Mouse (Mus musculus) megakaryocyte, embryonic 14.5 days (primary cell): ENCODE data around the gene Arl2bp. TPM values are rescaled to one million over a fixed set of nuclear protein-coding genes. Genes with fewer than 3 reads are reported as not detected.

ENCODE experiments used
- H3K27me3 ChIP-seq: replicated peaks from 2 replicates; pipeline ENCODE3; 2012; ENCODE audit warnings: inconsistent platforms
- H3K36me3 ChIP-seq: replicated peaks from 2 replicates; pipeline ENCODE3; 2012; ENCODE audit warnings: low read length, inconsistent platforms, mixed read lengths
- H3K4me1 ChIP-seq: 2 replicates; pipeline ENCODE4 v1.6.1; 2012; ENCODE audit warnings: inconsistent platforms
- H3K4me3 ChIP-seq: replicated peaks from 2 replicates; pipeline ENCODE3; 2012; ENCODE audit warnings: moderate library complexity, mild to moderate bottlenecking, inconsistent platforms
- H3K9me3 ChIP-seq: 2 replicates; pipeline ENCODE4 v1.6.1; 2012; ENCODE audit warnings: inconsistent platforms
- FLI1 ChIP-seq: IDR thresholded peaks from 2 replicates; pipeline ENCODE4 v1.6.1; 2012; ENCODE audit warnings: low read length, inconsistent platforms, mixed read lengths
- GATA1 ChIP-seq: IDR thresholded peaks from 3 replicates; pipeline ENCODE4 v1.6.1; 2012; ENCODE audit warnings: mixed read lengths, low read length, inconsistent platforms, borderline replicate concordance
- polyA plus RNA-seq: library from polyadenylated mRNA; stranded (reverse); fragments of >175 nt; gene quantifications from 2 replicates; pipeline ENCODE4 v1.2.3, GENCODE M21; 2012; ENCODE audit warnings: low replicate concordance; ENCODE audit not compliant: insufficient read depth

Arl2bp gene
- polyA plus RNA-seq, 1 experiment, result 16.1 TPM

DNA sequence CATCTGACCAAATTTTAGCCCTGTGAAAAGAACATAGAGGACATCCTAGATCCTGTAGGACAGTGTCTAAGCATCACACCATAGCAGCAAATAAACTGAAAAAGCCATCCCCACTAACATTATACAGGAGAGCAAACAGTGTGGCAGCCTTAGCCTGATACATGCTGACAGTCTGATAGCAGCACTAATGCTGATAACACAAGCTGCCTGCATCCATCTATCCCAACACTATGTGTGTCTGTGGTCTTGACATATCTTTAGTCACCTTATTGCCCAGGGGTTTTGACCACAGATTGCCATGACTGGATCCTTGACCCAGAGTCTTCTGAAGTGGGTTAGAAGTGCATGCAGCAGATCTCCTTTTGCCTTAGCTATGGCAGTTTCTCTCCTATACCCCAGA lies 11.4 kb upstream of the Arl2bp start:
- Histone ChIP-seq H3K4me1 (peaks cover 5% of the 10 kb centered on the region; the same call in 1 of the 2 replicates), H3K4me3 (no peak overlapping the region), H3K27me3 (no peaks in the 10 kb centered on the region), H3K9me3 (no peaks in the 10 kb centered on the region), H3K36me3 (peaks cover 87% of the 10 kb centered on the region)
- TF ChIP-seq FLI1, result no peak
- no peak for TF ChIP-seq GATA1

DNA sequence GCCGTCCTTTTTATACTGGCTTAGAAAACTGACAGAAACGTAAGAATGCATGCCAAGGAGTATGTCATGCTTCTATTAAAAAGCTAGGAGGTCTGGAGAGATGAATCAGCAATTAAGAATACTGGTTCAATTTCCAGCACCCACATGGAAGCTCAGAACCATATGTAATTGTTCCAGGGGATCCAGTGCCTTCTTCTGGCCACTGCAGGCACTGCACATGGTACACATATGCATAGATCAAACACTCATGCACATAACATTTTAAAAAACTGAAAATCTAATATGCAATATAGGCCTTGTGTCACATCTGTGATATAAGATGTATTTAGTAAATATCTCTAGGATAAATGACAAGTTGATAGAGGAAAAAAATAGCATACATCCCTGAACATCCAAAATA lies 8.4 kb upstream of the Arl2bp start:
- Histone ChIP-seq H3K9me3 (no peaks in the 10 kb centered on the region), H3K4me1 (peaks cover 5% of the 10 kb centered on the region; the same call in 1 of the 2 replicates), H3K36me3 (peaks cover 76% of the 10 kb centered on the region), H3K27me3 (no peaks in the 10 kb centered on the region), H3K4me3 (no peak overlapping the region)
- TF ChIP-seq GATA1, result no peak
- TF ChIP-seq FLI1, result no peak

DNA sequence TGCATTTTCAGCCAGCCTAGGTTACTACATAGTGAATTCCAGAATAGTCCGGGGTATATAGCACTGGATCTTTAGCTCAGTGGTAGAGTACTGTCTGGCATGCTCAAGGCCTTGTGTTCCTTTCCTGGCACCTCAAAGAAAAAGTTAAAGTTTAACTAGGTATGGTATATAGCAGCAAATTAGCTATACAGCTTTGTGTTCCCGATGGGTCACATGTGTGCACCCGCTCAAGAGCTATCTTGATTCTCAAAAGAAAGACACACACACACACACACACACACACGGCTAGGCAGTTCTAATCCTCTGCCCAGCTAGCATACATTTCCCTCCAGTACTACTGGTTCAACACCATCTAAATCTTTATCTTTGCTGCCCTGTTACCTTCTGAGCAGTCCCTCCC lies 6.0 kb upstream of the Arl2bp start:
- H3K9me3 ChIP-seq, result no peaks in the 10 kb centered on the region
- H3K4me1 ChIP-seq, result no peaks in the 10 kb centered on the region
- H3K36me3 ChIP-seq, result peaks cover 58% of the 10 kb centered on the region
- TF ChIP-seq FLI1, result no peak
- TF ChIP-seq GATA1, result no peak
- no peak overlapping the region for H3K4me3 ChIP-seq
- H3K27me3 ChIP-seq, result no peaks in the 10 kb centered on the region

DNA sequence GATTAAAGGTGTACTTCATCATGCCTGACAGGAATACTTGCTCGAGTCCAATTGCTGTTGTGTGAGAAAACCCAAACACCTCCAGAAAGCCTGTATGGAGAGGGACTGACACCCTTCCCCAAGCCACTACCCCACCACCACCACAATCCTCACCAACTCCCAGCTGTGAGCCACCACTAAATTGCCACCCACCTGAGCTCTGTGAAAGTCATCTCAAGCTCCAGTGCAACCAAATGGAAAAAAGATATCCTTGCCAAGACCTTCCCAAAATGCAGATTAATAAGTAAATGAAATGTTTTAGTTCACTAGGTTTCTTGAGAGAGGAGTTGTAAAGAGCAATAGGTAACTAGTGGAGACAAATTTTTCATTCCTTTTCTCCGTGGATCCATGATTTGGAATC lies 1.7 kb upstream of the Arl2bp start:
- TF ChIP-seq FLI1 (no peak), GATA1 (no peak)
- Histone ChIP-seq H3K4me1 (peaks cover 19% of the 10 kb centered on the region), H3K27me3 (no peaks in the 10 kb centered on the region), H3K9me3 (no peaks in the 10 kb centered on the region), H3K36me3 (peaks cover 35% of the 10 kb centered on the region), H3K4me3 (no peak overlapping the region)

DNA sequence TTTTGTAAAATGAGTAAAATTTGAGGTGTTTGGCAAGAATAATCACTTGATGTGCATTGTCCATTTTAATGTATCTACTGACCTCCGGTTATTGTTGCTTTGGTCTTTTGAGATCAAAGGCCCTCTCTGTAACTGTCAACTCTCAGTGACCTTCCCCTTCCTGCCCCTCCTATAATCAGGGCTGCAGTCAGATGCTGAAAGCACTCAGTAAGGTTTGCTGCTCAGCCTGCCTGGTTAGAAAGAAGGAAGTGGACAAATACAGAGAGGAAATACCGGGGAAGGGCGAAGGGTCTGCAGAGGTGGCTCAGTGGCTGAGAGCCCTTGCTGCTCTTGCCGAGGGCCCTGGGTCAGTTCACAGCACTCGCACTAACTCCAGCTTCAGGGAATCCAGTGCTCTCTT lies 8.0 kb downstream of the Arl2bp start:
- peaks cover 3% of the 10 kb centered on the region for H3K27me3 ChIP-seq
- TF ChIP-seq FLI1 (no peak), GATA1 (no peak)
- no peak overlapping the region for H3K4me3 ChIP-seq
- H3K36me3 ChIP-seq, result peaks cover 61% of the 10 kb centered on the region
- peaks cover 5% of the 10 kb centered on the region for H3K4me1 ChIP-seq
- H3K9me3 ChIP-seq, result peaks cover 3% of the 10 kb centered on the region; the same call in 1 of the 2 replicates

DNA sequence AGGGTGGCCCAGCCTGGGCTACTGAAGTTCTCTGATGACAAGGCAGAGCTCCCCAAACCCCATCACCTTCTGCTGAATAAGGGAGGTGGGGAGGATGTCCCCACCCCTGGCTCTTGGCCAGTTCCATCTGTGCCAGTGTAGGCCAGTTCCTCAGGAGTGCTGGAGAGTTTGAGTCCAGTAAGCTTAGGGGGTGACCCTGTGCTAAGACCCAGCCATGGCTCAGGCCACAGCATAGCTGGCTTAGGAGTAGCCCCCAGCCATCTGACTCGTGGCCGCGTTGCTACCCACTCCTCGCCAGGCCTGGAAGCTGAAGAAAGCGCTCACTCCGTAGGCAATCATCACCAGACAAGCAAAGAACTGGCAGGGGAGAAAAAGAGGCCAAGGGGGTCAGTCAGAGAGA lies 9.5 kb downstream of the Arl2bp start:
- Histone ChIP-seq H3K9me3 (peaks cover 14% of the 10 kb centered on the region), H3K27me3 (peaks cover 9% of the 10 kb centered on the region), H3K4me1 (peaks cover 5% of the 10 kb centered on the region), H3K36me3 (peaks cover 53% of the 10 kb centered on the region), H3K4me3 (no peak overlapping the region)
- TF ChIP-seq FLI1 (no peak), GATA1 (no peak)

DNA sequence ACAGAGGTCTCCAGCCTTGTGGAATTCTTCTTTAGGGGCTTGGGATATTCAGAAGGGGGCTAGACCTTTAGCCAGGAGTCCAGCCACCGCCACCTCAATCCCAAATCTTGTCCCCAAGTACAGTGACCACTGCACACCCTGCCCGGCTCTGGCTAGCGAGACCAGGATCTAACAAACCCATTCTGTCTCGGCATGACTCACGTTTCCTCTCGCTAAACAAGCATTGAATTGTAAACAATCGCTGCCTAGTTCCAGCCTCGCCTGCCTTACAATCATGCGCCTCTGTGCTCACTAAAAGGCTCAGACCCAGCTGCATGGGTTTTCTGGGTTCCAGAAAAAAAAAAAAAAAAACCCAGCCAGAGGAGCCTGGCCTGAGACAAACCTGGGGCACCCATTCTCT lies 12.2 kb downstream of the Arl2bp start:
- Histone ChIP-seq H3K4me1 (peaks cover 10% of the 10 kb centered on the region), H3K4me3 (no peak overlapping the region), H3K9me3 (peaks cover 14% of the 10 kb centered on the region), H3K27me3 (peaks cover 34% of the 10 kb centered on the region), H3K36me3 (peaks cover 27% of the 10 kb centered on the region)
- TF ChIP-seq GATA1, result no peak
- no peak for TF ChIP-seq FLI1

DNA sequence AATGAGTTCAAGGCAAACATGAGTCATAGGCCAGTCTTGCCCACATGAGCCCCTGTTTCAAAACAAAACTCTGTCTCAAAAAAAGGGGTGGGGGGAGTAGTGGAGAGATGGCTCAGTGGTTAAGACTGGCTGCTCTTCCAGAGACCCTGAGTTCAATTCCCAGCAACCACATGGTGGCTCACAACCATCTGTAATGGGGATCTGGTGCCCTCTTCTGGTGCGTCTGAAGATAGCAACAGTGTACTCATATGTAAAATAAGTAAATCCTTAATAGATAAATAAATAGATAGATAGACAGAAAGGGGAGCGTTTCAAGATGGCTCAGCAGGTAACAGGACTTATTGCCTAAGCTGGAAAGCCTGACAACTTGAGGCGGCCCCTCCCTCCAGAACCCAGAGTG lies 14.0 kb downstream of the Arl2bp start:
- TF ChIP-seq GATA1 (no peak), FLI1 (no peak)
- peaks cover 11% of the 10 kb centered on the region for H3K36me3 ChIP-seq
- H3K27me3 ChIP-seq, result peaks cover 43% of the 10 kb centered on the region
- H3K4me3 ChIP-seq, result no peak overlapping the region
- peaks cover 22% of the 10 kb centered on the region for H3K4me1 ChIP-seq
- peaks cover 14% of the 10 kb centered on the region for H3K9me3 ChIP-seq

DNA sequence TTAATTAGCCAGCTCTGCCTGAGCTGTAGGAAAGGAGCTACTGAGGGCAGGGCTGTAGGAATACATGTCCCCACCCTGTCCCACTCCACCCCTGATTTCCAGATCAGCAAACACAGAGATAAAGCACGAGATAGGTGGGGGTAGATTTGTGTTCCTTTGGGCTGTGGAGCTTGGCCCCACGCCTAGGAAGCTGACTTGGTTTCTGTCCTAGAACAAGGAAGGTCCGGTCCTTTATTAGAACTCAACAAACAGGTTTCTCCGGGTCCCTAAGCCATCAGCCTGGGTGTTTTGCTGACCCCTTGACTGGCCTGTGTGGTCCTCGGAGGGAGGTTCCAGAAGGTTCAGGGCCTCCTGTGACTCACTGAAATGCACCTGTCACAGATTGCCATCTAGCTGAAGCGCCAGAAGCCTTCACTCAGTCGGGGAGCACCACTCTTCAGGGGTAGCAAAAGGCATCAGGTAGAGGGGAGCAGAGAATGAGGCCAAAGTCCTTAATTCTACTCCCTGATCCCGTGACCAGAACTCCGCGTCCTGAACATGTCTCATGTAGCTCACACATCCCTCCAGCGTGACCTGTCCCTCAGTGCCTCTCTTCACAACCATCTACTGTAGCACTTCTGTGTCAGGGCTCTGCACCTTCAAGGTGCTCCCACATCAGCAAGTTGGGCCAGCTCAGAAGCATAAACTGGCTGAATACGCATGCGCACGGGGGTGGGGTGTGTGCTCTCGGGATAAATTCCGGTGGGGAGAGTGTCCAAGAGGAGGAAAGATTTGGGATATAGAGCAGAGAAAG lies 16.5 kb downstream of the Arl2bp start:
- H3K27me3 ChIP-seq, result peaks cover 55% of the 10 kb centered on the region
- TF ChIP-seq FLI1, result no peak
- TF ChIP-seq GATA1, result no peak
- no peak overlapping the region for H3K4me3 ChIP-seq

DNA sequence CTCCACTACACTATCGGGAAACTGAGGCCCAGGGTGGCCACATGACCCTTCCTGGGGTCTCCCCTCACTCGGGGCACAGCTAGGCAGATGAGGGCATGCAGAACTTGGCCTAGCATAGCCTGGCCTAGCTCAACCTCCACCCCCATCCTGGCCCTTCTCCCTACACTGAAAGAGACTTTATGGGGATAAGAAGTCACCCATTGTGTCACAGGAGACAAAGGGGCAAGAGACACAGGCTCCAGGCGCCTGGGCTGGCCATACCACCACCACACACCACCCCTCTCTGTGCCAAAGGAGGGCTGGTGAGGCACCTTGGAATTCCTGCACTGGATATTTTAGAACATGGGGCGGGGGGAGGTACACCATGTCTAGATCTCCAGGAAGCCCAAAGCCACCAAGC lies 17.9 kb downstream of the Arl2bp start:
- peaks cover 55% of the 10 kb centered on the region for H3K27me3 ChIP-seq
- peaks cover 23% of the 10 kb centered on the region for H3K4me1 ChIP-seq
- no peaks in the 10 kb centered on the region for H3K36me3 ChIP-seq
- no peak for TF ChIP-seq FLI1
- TF ChIP-seq GATA1, result no peak
- no peak overlapping the region for H3K4me3 ChIP-seq
- peaks cover 12% of the 10 kb centered on the region for H3K9me3 ChIP-seq

More for the DNA sequence above, 16.5 kb downstream of the Arl2bp start:
- Histone ChIP-seq H3K9me3 (peaks cover 14% of the 10 kb centered on the region), H3K36me3 (no peaks in the 10 kb centered on the region), H3K4me1 (peaks cover 23% of the 10 kb centered on the region)
